Mouse (Mus musculus): ENCODE data around the gene Ess2.

GRCm38 (mm10) chr16:17893923-17894322 is 17.2 kb downstream of the Ess2 start, which contains the start of gene Tssk1:
- no peak for TF ChIP-seq POLR2A (IDR thresholded peaks at IDR 0.05; ENCODE audit: extremely low read depth, insufficient read depth, low read length)
- no peak for TF ChIP-seq CTCF (IDR thresholded peaks at IDR 0.05; ENCODE audit: extremely low read depth, insufficient read depth, low read length)

Measured in cortical plate, adult 2 months (tissue).